Mouse (Mus musculus) thymus, adult 2 months (tissue): ENCODE measurements at regions not wholly inside any gene's neighbourhood (a gene's known extent, or its start where the extent isn't known, plus 50 kb on each side); places are given as distances from the start of the nearest gene placed in this dataset.

Experiments used
- DNase-seq: peaks from one replicate; pipeline ENCODE4 v3.0.0; 2021
- H3K27ac ChIP-seq: fragments of 200-500 bp; 2 replicates; pipeline ENCODE4 v1.5.1; 2012; ENCODE audit warnings: low read length, control low read depth; ENCODE audit not compliant: control insufficient read depth, insufficient read depth
- H3K27me3 ChIP-seq: fragments of 200-500 bp; 2 replicates; pipeline ENCODE4 v1.6.1; 2012; ENCODE audit warnings: mild to moderate bottlenecking, low read length, moderate library complexity, mixed read lengths; ENCODE audit not compliant: control insufficient read depth, insufficient read depth
- H3K36me3 ChIP-seq: fragments of 200-500 bp; 2 replicates; pipeline ENCODE4 v1.6.1; 2012; ENCODE audit warnings: mild to moderate bottlenecking, low read length, moderate library complexity; ENCODE audit not compliant: control insufficient read depth, insufficient read depth
- H3K4me1 ChIP-seq: fragments of 200-500 bp; replicated peaks from 2 replicates; pipeline ENCODE4 v1.6.1; 2012; ENCODE audit warnings: low read length; ENCODE audit not compliant: control insufficient read depth, insufficient read depth
- H3K4me3 ChIP-seq: fragments of 200-500 bp; 2 replicates; pipeline ENCODE4 v1.5.1; 2012; ENCODE audit warnings: mild to moderate bottlenecking, low read length, control low read depth, moderate library complexity; ENCODE audit not compliant: control insufficient read depth, insufficient read depth
- CTCF ChIP-seq: fragments of 200-500 bp; IDR thresholded peaks from 2 replicates; pipeline ENCODE4 v1.5.1; 2012; ENCODE audit warnings: mild to moderate bottlenecking, control low read depth, low read length, moderate library complexity, borderline replicate concordance; ENCODE audit not compliant: control insufficient read depth, poor library complexity, insufficient read depth; ENCODE audit errors: extremely low read depth
- POLR2A ChIP-seq: fragments of 200-500 bp; IDR thresholded peaks from 2 replicates; pipeline ENCODE4 v1.6.1; 2012; ENCODE audit warnings: mild to moderate bottlenecking, low read length, control low read depth, moderate library complexity; ENCODE audit not compliant: control insufficient read depth, poor library complexity, insufficient read depth; ENCODE audit errors: extremely low read depth
- WGBS: fragments of 180-500 bp; shearing (Covaris S2); methylation state at CpG from one replicate; pipeline ENCODE4 v1.1.7; 2018; 5-methylcytosine and 5-hydroxymethylcytosine counted together

DNA sequence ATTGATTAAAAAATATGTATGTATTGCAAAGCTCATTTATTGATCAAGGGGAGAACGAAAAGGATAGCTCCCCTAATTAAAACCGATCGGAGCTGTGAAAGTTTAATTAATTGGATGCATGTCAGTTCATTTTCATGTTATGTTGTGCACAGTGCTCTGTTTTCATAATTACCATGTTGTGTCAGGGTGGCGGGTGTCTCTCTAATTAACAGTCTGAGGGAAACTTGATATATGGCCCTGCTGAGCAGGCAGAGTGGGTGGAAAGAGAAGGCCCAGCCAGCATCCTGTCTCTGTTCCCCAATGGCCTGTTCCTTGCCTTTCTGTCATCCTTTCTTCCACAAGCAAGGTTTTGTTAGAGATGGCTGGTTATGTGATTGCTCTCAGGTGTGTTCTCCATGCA, 245.3 kb upstream of the Cxcr4 start:
- TF ChIP-seq CTCF (no peak), POLR2A (no peak)

DNA sequence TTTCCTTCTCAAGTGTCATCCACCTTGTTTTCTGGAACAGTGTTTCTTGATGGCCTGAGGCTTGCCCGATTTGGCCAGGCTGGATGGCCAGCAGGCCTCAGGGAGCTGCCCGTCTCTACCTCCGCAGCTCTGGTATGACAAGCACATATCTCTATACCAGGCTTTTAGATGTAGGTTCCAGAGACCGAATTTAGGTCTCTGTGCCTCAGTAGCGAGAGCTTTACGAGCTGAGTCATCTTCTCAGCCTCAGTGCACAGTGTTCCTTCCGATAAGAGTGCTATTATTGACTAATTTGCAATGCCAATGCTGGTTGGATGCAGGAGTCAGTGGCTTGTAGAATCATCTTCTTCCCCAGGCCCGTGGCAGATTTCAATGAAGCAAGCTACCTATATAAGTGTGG, 243.4 kb upstream of the Cxcr4 start:
- 93% methylated on average over 8 of the region's 8 CpGs for WGBS
- Histone ChIP-seq H3K27me3 (no peaks in the 10 kb centered on the region), H3K36me3 (no peaks in the 10 kb centered on the region), H3K27ac (no peak overlapping the region), H3K4me1 (peaks cover 12% of the 10 kb centered on the region), H3K4me3 (no peak overlapping the region)
- DNase-seq: no peak
- TF ChIP-seq POLR2A (no peak), CTCF (no peak)

More for the DNA sequence above, 245.3 kb upstream of the Cxcr4 start:
- H3K27ac ChIP-seq: no peak overlapping the region
- H3K4me3 ChIP-seq: no peak overlapping the region
- WGBS: over 99% methylated on average over 4 of the region's 4 CpGs
- peaks cover 7% of the 10 kb centered on the region for H3K4me1 ChIP-seq
- H3K27me3 ChIP-seq: no peaks in the 10 kb centered on the region
- no peaks in the 10 kb centered on the region for H3K36me3 ChIP-seq
- DNase-seq: no peak

DNA sequence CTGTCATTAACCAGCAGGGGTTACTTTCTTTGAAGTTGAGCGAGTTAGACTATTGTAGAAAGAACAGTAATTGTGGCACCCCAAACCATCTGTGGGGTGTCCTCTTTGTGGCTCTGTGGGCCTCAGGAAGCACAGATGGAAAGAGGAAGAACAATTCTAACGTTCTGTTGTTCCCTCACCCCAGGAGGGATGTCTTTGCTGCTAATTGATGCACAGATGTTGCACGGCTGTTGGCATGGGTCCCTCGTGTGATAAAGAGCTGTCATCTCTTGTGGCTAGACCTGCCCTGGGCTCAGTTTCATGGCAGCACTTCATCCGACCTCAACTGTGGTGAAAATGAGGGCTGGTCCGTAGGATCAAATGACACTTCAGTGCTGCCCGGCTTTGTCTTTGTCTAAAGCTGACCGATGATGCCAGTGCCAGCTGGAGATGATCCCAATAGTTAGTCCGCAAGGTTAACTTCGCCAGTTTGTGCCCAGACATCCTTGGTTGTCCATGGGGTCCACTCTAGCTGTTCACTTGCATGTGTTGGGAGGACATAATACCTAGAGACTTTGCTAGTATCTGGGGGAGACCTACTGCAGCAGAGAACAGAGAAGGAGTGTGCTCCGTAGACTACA, 241.1 kb upstream of the Cxcr4 start:
- Histone ChIP-seq H3K27ac (no peak overlapping the region), H3K4me1 (peaks cover 12% of the 10 kb centered on the region), H3K4me3 (no peak overlapping the region), H3K36me3 (no peaks in the 10 kb centered on the region), H3K27me3 (no peaks in the 10 kb centered on the region)
- TF ChIP-seq CTCF (no peak), POLR2A (no peak)
- no peak for DNase-seq
- 16% methylated on average over 11 of the region's 11 CpGs for WGBS

DNA sequence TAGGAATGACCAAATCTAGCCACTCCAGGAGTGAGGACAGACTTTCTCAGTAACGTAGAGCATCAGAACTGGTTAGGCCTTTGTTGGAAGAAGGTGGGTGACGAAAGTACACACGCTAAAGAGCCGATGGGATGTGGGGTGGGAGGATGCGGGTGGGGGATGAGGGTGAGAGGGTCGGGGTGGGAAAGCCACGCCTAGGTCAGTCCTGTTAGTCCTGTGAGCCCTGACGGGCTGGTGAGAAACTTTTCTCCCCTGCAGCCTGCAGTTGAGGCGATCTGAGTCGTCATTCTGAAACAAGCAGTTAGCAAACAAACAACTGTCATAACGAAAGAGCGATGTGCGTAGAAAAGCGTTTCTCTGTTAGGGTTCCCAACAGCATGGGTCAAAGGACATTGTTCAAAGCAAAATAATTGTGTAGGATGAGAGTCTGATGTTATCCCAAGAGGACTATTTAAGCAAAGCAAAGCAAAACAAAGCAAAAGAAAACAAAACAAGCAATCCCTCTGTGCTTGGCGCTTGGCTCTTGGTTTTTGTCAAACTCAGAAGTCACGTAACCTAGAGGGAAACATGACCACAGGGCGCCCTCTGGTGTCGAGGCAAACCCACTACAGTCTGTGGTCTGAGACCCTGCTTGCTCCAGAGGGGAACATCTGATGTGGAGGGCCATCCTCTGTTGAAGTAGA, 240.2 kb upstream of the Cxcr4 start:
- H3K4me1 ChIP-seq: peaks cover 12% of the 10 kb centered on the region
- DNase-seq: peak; percentile 92
- H3K27ac ChIP-seq: no peak overlapping the region

GRCm38 (mm10) chr1:128830671-128831240, 238.7 kb upstream of the Cxcr4 start:
- Histone ChIP-seq H3K36me3 (no peaks in the 10 kb centered on the region), H3K4me1 (peaks cover 12% of the 10 kb centered on the region), H3K27ac (no peak overlapping the region), H3K4me3 (no peak overlapping the region), H3K27me3 (no peaks in the 10 kb centered on the region)
- TF ChIP-seq POLR2A (no peak), CTCF (no peak)
- WGBS: 88% methylated on average over 8 of the region's 8 CpGs
- DNase-seq: no peak

More for the DNA sequence above, 240.2 kb upstream of the Cxcr4 start:
- 10% methylated on average over 18 of the region's 18 CpGs for WGBS
- peak; percentile 73; the same call in 1 of the 2 replicates for TF ChIP-seq CTCF
- no peak for TF ChIP-seq POLR2A
- H3K4me3 ChIP-seq: peak overlapping the region; percentile 51
- no peaks in the 10 kb centered on the region for H3K36me3 ChIP-seq
- no peaks in the 10 kb centered on the region for H3K27me3 ChIP-seq

GRCm38 (mm10) chr1:128829536-128829935, 237.4 kb upstream of the Cxcr4 start:
- TF ChIP-seq CTCF (no peak), POLR2A (no peak)
- no peaks in the 10 kb centered on the region for H3K27me3 ChIP-seq
- no peak overlapping the region for H3K4me3 ChIP-seq
- DNase-seq: no peak
- H3K4me1 ChIP-seq: peaks cover 12% of the 10 kb centered on the region
- no peaks in the 10 kb centered on the region for H3K36me3 ChIP-seq
- WGBS: 41% methylated on average over 2 of the region's 2 CpGs
- no peak overlapping the region for H3K27ac ChIP-seq
